Mouse (Mus musculus): ENCODE data around the gene Kdm6b. TPM values are rescaled to one million over a fixed set of nuclear protein-coding genes. Genes with fewer than 3 reads are reported as not detected.

The Kdm6b gene
- polyA plus RNA-seq, 1 experiment: 7.3 TPM

DNA sequence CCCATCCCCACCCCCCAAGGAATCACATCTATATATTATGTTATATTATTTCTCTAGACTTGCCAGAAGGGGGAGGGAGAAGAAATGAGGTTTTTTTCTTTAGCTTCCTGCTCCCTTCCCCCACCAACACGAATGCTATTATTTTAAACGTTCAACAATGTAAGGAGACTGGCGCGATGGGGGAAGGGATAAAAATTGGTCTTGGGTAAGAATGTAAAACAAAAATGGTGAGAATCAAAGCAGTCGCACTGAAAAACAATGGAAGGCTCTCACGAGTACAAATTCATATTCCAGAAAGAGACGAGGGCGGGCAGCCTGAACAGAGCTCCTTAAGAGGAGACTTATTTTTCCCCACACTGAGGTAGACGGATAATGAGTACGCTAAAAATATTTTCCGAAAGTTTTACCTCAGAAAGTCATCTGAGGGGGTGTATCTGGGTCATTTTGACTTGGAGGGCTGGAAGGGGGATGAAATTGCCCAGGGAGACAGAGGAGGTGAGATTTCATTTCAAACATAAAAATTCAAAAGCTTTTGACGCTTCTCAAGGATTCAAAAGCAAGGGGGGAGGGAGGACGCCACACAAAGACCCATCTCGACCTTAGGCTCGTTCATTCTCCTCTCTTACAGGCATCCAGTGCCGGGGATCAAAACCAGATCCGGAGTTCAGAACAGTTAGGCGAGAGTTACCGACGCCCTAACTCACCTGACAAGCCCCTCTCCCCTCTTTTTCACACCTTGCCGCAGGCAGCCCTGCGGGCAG lies 46.4 kb downstream of the Kdm6b start:
- no peak for DNase-seq (ENCODE audit: low read depth)

DNA sequence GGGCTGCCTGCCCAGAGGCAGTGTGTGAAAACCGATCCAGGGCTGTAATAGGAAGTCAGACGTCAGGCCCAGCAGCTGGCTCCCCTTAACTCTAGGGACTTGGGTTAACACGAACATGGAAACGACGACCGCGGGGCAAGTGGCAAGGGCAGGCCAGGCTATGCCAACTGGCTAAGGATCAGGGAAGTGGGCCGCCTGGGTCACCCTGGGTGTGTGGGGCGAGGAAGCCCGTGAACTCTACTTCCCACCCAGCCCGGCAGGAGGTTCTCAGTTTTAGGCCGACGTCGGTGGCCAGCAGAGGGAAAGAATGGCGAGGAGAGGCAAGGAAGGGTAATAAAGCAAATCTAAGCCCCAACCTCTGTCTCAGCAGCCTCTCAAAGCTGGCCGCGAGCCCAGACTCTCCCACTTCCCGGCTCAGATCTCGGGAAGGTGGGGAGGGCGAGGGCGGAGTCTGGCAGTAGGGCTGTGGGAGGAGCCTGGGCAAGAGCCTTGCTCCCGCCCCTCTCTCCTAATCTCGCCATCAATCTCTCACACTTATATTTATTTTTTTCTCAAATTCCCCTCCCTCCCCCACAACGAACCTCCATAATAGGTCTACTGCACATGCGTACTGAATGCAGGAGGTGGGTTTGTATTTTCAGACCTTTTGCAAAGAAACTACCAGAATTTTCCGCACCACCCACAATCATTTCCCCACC lies 47.2 kb downstream of the Kdm6b start:
- peak; percentile 75 for DNase-seq (ENCODE audit: low read depth)

DNA sequence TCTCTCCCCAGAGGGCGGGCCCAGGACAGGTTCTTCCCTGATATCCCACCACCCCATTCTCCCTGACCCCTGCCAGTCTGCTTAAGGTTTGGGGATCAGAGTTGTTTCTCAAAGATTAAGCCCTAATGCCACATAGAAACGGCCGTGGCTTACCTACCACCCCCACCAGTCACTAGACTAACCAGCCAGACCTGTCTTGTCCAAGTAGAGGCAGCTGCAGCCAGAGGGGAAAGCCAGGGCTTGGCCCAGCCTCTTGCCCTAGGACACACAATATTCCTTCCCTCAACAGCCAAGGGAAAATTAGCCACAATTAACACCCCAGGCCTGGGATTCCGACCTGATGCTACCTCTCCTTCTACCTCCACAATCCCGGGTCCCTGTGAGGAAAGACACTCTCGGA lies 47.8 kb downstream of the Kdm6b start:
- peak; percentile 71 for DNase-seq (ENCODE audit: low read depth)

DNA sequence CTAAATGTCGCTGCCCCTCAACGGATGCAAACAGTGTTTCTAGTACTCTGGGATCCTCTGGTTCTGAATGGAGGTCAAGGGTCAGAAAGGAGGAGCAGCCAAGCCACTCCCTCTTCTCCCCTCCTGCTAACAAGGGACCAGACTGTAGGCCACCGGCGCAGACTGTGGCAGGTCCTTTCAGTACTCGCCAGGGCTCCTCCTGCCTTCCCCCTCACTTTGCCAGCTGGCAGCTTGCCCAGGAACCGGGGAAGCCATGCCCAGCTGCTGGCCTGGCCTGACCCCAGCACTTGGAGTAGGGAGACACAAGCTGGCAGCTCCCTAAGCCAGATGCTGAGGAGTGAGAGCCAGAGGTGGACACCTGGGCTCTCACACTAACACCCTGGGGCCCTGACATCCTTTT lies 48.6 kb downstream of the Kdm6b start:
- peak; percentile 87 for DNase-seq (ENCODE audit: low read depth)

DNA sequence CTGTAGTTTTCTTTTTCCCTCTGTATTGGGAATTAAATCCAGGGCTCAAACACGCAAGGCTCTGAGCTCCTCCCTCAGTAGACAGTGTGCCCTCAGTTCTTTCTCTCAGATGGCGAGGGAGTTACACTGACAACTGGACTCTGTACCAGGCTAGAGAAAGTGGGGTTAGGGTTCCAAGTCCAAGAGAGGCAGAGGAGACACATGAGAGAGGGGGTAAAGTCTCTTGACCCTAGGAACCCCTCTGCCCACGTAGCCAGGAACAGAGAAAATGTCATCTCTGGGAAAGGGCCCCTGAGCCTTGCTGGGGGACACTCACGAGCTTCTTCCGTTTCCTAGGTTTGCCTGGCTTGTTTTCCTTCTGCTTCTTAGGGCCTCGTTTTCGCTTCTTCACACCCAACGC lies 49.1 kb downstream of the Kdm6b start:
- DNase-seq (ENCODE audit: low read depth): no peak

DNA sequence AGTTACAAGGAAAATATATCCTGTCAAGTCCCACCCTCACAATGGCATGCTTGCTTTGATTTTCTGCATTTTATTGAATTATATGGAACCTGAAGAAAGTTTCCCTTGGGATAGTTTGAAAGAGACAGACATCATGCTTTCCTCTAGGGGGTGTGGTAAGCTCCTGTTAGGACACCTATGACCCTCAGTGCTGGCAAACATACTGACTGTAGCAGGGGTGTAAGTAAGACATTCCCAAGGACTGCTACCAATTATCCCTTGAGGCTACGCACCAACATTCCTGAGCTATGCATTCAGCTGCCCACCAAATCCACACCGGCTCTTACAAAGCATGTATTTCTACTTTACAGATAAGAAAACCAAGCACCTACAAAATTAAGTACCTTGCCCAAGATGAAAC lies 51.0 kb downstream of the Kdm6b start:
- DNase-seq (ENCODE audit: low read depth): no peak

DNA sequence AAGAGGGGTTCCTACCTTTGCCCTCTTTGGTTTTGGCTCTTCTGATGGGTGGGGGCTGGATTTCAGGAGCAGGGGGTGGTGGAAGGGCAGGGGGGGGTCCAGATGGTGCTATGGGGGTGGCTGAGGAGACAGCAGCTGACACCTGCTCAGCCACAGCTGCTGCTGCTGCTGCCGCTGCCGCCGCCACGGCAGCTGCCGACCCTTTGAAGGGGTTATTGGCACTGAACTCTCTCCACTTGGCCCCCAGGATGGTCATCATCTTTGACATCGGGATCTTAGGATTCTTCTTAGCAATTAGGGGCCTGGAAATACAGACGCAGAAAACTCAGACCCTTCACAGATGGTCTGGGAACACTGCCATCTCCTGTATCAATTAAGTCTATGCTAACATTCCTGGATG lies 51.5 kb downstream of the Kdm6b start:
- no peak for DNase-seq (ENCODE audit: low read depth)

DNA sequence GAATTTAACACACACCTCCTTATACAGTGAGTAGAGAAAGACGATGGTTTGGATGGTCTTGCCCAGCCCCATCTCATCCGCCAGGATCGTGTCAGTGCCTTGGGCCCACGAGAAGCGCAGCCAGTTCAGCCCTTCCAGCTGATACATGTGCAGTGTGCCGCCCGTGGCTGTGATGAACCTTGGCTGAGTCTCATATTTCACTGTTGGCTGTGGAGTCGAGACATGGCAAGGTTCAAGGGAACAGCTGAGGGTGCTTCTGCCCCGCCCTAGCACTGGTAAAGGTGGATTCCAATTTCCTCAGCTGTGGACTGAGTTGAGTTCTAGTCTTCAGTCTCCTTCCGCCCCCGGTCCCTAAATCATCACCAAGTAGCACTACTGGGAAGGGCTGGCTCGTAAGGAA lies 55.8 kb downstream of the Kdm6b start:
- no peak for DNase-seq (ENCODE audit: low read depth)

DNA sequence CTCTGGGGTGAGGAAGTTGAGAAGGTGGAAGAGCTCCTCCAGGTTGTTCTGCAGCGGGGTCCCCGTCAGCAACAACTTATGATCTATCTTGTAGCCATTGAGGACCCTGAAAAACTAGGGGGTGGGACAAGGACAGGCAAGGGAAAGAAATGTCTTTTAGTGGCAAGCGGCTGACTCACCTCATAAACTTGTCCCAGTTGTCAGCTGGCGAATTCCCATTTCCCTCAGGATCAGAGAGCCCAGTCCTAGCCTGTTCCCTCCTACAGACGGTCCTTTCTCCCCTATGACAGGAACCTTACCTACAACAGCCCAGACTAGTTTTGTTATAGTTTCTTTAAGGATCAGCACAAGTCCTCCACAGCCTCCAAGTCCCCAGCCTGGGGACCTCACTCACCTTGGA lies 56.9 kb downstream of the Kdm6b start:
- no peak for DNase-seq (ENCODE audit: low read depth)

Other genes with a start within 250 kb of the Kdm6b start
- not detected in 2 replicates for gene Alox8, start 215.8 kb downstream of the Kdm6b start, polyA plus RNA-seq (2012; rRNA removed)
- 0.04 and 0.05 TPM in 2 replicates for gene Gucy2e, start 176.6 kb downstream of the Kdm6b start, polyA plus RNA-seq (2012; rRNA removed)
- gene Cntrob, start 89.9 kb downstream of the Kdm6b start, polyA plus RNA-seq (2012; rRNA removed): 6.8 and 7.0 TPM in 2 replicates
- gene Trappc1, start 89.7 kb downstream of the Kdm6b start, polyA plus RNA-seq (2012; rRNA removed): 66.2 and 80.4 TPM in 2 replicates
- gene Kcnab3, start 87.4 kb downstream of the Kdm6b start, polyA plus RNA-seq (2012; rRNA removed): 0.76 and 0.94 TPM in 2 replicates
- gene Rnf227, start 73.2 kb downstream of the Kdm6b start, polyA plus RNA-seq (2012; rRNA removed): 0.66 and 1.5 TPM in 2 replicates
- 66.3 and 80.2 TPM in 2 replicates for gene Chd3, start 44.3 kb downstream of the Kdm6b start, polyA plus RNA-seq (2012; rRNA removed)
- 195 and 269 TPM in 2 replicates for gene Naa38, start 18.2 kb downstream of the Kdm6b start, polyA plus RNA-seq (2012; rRNA removed)
- gene Cyb5d1, start 18.0 kb downstream of the Kdm6b start, polyA plus RNA-seq (2012; rRNA removed): 31.8 and 36.2 TPM in 2 replicates
- gene Tmem88, start 15.4 kb downstream of the Kdm6b start, polyA plus RNA-seq (2012; rRNA removed): 26.1 and 39.5 TPM in 2 replicates
- 0.88 and 1.1 TPM in 2 replicates for gene Dnah2, start 135.4 kb upstream of the Kdm6b start, polyA plus RNA-seq (2012; rRNA removed)
- 0.93 and 1.1 TPM in 2 replicates for gene Efnb3, start 146.5 kb upstream of the Kdm6b start, polyA plus RNA-seq (2012; rRNA removed)
- 13.1 and 14.9 TPM in 2 replicates for gene Wrap53, start 166.6 kb upstream of the Kdm6b start, polyA plus RNA-seq (2012; rRNA removed)
- gene Trp53, start 166.7 kb upstream of the Kdm6b start, polyA plus RNA-seq (2012; rRNA removed): 58.2 and 62.0 TPM in 2 replicates
- gene Atp1b2, start 192.3 kb upstream of the Kdm6b start, polyA plus RNA-seq (2012; rRNA removed): 12.5 and 18.1 TPM in 2 replicates
- gene Shbg, start 204.2 kb upstream of the Kdm6b start, polyA plus RNA-seq (2012; rRNA removed): not detected in 2 replicates
- gene Sat2, start 208.3 kb upstream of the Kdm6b start, polyA plus RNA-seq (2012; rRNA removed): 10.3 and 11.2 TPM in 2 replicates
- gene Fxr2, start 219.3 kb upstream of the Kdm6b start, polyA plus RNA-seq (2012; rRNA removed): 69.7 and 80.8 TPM in 2 replicates
- 1.9 and 2.4 TPM in 2 replicates for gene Sox15, start 241.6 kb upstream of the Kdm6b start, polyA plus RNA-seq (2012; rRNA removed)
- 118 and 159 TPM in 2 replicates for gene Mpdu1, start 249.0 kb upstream of the Kdm6b start, polyA plus RNA-seq (2012; rRNA removed)